Mouse (Mus musculus): ENCODE results near the gene Plcxd2. TPM values are rescaled to one million over a fixed set of nuclear protein-coding genes. Genes with fewer than 3 reads are reported as not detected.

The Plcxd2 gene
- total RNA-seq, 1 experiment from 2014 or later, result 3.5 TPM

GRCm38 (mm10) chr16:45937381-45937780, 72.6 kb downstream of the Plcxd2 start:
- no peak for DNase-seq

GRCm38 (mm10) chr16:45936521-45936920, 73.5 kb downstream of the Plcxd2 start:
- no peak for DNase-seq

GRCm38 (mm10) chr16:45935956-45936483, 74.0 kb downstream of the Plcxd2 start:
- DNase-seq, result no peak

GRCm38 (mm10) chr16:45934721-45935407, 75.2 kb downstream of the Plcxd2 start:
- DNase-seq, result no peak

- DNase-seq, result no peak
Measured at GRCm38 (mm10) chr16:45930308-45930707, 79.7 kb downstream of the Plcxd2 start.

- DNase-seq, result no peak
Measured at GRCm38 (mm10) chr16:45928090-45928489, 81.9 kb downstream of the Plcxd2 start.

GRCm38 (mm10) chr16:45927601-45928000, 82.4 kb downstream of the Plcxd2 start:
- DNase-seq, result no peak

- no peak for DNase-seq
Measured at GRCm38 (mm10) chr16:45926875-45927274, 83.1 kb downstream of the Plcxd2 start.

- DNase-seq, result no peak
Measured at GRCm38 (mm10) chr16:45923731-45924424, 86.1 kb downstream of the Plcxd2 start.

- peak; percentile 45 for DNase-seq
Measured at GRCm38 (mm10) chr16:45922546-45923229, 87.3 kb downstream of the Plcxd2 start.

- no peak for DNase-seq
Measured at GRCm38 (mm10) chr16:45919572-45919971, 90.4 kb downstream of the Plcxd2 start.

Other genes with a start within 250 kb of the Plcxd2 start
- gene Phldb2, start 56.6 kb downstream of the Plcxd2 start, total RNA-seq (2021), result 32.7 and 37.4 TPM in 2 replicates
- gene Cd96, start 110.0 kb upstream of the Plcxd2 start, total RNA-seq (2021), result 2.5 TPM in 1 of 2 replicates, not detected in the other
- gene Gm4737, start 144.9 kb upstream of the Plcxd2 start, total RNA-seq (2021), result 36.2 and 70.9 TPM in 2 replicates